Mouse (Mus musculus) embryo, embryonic 11.5 days (tissue): ENCODE measurements at regions not wholly inside any gene's neighbourhood (a gene's known extent, or its start where the extent isn't known, plus 50 kb on each side); places are given as distances from the start of the nearest gene placed in this dataset.
A peak's percentile ranks its signal among the peaks of the same experiment; 100 is the strongest.

Experiments
- DNase-seq: peaks from one replicate; pipeline ENCODE4 v3.0.0-alpha.2; 2012; ENCODE audit warnings: low read depth, low spot score

DNA sequence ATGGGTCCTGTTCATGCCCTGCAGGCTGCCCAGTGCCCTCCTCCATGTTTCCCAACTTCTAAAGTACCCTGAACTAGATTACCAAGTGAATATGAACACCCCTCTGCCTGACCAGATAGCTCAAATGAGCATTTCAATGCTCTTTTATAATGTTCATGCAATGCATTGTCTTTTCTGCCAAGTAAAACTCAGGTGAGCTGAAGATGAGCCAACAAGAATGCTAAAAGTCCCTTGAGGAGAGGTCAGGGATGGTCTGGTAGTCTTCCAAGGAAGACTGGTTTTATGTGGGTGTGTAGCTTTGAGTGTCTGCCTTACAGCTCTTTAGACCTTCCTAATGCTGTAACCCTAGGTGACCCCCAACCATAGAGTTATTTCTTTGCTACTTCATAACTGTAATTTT lies 58.0 kb upstream of the Abca12 start:
- DNase-seq = no peak

DNA sequence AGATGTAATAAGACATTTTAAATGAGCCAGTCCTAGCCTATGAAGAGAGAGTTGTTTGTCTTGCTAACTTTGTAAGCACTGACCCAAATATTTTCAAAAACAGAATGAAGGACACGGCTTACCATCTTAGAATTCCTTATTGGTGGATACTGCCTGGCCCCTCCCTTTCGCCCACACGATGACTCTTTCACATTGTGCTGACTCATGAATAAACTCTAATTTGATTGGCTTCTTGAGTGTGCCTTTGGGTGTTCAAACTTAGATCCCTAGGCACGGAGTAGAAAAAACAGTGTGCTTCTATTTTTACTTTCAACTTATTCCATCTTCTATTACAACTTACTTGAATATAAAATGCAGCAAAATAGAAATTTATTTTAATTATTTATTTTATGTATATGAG lies 68.4 kb upstream of the Abca12 start:
- DNase-seq = no peak

DNA sequence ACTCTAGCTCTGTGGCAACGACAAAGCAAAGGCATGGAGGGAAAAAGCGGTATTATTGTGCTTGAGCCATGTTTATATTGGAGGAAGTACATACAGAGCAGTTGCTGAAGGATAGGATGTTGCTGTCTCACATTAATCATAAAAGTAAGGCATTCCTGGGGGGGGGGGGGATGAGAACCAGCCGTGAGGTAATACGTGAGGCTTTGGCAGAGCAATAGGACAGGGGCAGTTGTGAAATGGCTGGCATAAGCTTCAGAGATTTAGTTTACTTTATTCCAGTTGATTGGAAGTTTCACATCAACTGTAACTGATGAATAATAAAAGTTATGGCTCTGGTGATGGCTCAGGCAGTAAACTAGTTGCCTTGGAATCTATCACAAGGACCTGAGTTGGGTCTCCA lies 62.4 kb upstream of the Atic start:
- DNase-seq = no peak

DNA sequence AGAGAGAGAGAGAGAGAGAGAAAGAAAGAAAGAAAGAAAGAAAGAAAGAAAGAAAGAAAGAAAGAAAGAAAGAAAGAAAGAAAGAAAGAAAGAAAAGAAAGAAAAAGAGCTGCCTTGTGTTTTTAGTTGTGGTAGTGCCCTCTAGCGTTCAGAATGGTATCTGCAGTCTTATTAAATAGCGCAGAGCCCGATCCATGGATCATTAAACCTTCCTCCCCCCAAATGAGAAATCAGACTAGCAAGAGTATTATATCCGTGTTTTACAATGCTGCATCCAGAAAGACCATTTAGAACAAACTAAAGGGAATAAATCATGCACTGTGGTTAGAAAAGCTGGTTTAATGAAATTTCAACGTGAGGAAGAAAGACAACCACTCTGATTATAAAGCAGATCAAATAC lies 51.1 kb upstream of the Atic start:
- DNase-seq = peak; percentile 24

DNA sequence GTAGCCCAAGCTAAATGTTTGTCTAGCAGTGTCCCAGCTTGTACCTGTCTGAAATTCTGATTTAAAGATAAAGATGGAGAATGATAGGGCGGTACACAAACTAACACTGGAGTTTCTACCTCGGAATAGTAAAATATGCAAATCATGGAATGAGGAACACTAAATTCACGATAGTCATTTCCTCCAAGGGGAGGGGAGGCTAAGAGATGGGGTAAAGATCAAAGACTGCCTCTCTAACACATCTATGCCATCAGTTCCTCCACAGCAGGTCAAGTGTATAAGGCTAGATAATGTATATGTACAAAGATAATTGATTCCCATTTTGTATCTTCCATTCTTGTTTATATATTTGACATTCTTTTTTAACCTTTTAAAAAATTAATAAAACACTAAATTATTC lies 50.4 kb upstream of the Atic start:
- DNase-seq = no peak
